Mouse (Mus musculus) G1E (cell line): ENCODE measurements around the gene Abhd2. TPM values are rescaled to one million over a fixed set of nuclear protein-coding genes. Genes with fewer than 3 reads are reported as not detected.

Experiments
- ATAC-seq: 2 replicates; pipeline ENCODE4 v1.8.0; 2016; ENCODE audit warnings: mild to moderate bottlenecking; ENCODE audit not compliant: insufficient number of reproducible peaks, poor library complexity, low FRiP score, severe bottlenecking; ENCODE audit errors: extremely low read depth
- DNase-seq: peaks from one replicate; pipeline ENCODE4 v3.0.0; 2012; ENCODE audit warnings: low spot score
- H3K27me3 ChIP-seq: 2 replicates; pipeline ENCODE4 v1.6.1; 2012; ENCODE audit warnings: mild to moderate bottlenecking, low read length, inconsistent platforms; ENCODE audit not compliant: insufficient read depth
- H3K36me3 ChIP-seq: replicated peaks from 2 replicates; pipeline ENCODE3; 2012; ENCODE audit warnings: mild to moderate bottlenecking, inconsistent platforms
- H3K4me1 ChIP-seq: 2 replicates; pipeline ENCODE4 v1.6.1; 2012; ENCODE audit warnings: low read depth, low read length, inconsistent platforms, mixed read lengths; ENCODE audit not compliant: insufficient read depth
- H3K4me3 ChIP-seq: 2 replicates; pipeline ENCODE4 v1.5.1; 2012; ENCODE audit warnings: low read depth, mild to moderate bottlenecking, inconsistent platforms, low read length, moderate library complexity, mixed read lengths
- H3K9me3 ChIP-seq: replicated peaks from 2 replicates; pipeline ENCODE4 v1.6.1; 2012; ENCODE audit warnings: inconsistent platforms
- CTCF ChIP-seq: IDR thresholded peaks from 2 replicates; pipeline ENCODE4 v1.5.1; 2012; ENCODE audit warnings: low read depth, low read length, inconsistent platforms, mixed read lengths
- GATA1 ChIP-seq: IDR thresholded peaks from 2 replicates; pipeline ENCODE4 v1.6.1; 2012; ENCODE audit warnings: borderline replicate concordance, low read length, inconsistent platforms, mixed read lengths
- GATA2 ChIP-seq: IDR thresholded peaks from 2 replicates; pipeline ENCODE4 v1.6.1; 2012; ENCODE audit warnings: low read depth, low read length, inconsistent platforms, borderline replicate concordance
- POLR2AphosphoS5 ChIP-seq: IDR thresholded peaks from 2 replicates; pipeline ENCODE4 v1.6.1; 2012; ENCODE audit warnings: low read depth, low read length, inconsistent platforms; ENCODE audit not compliant: insufficient replicate concordance
- TAL1 ChIP-seq: conservative IDR thresholded peaks from 2 replicates; pipeline ENCODE4 v1.6.1; 2012; ENCODE audit warnings: low read depth, low read length, inconsistent platforms, mixed read lengths
- polyA plus RNA-seq: library from polyadenylated mRNA; stranded (reverse); fragments of >175 nt; gene quantifications from 2 replicates; pipeline ENCODE4 v1.2.3, GENCODE M21; 2012
- total RNA-seq, 2 experiments: library from RNA; stranded (forward) in 1 of 2; stranded (reverse) in 1 of 2; fragments of 200-1000 nt in 1 of 2; fragments of >200 nt in 1 of 2; fragmentation: Nextera tagmentation in 1 of 2; gene quantifications; 2 replicates each; pipeline ENCODE4 v1.2.3; 2014 to 2017

Gene Abhd2
- total and polyA plus RNA-seq, 3 experiments = 9.1 to 68.8 (median 33.8) TPM

GRCm38 (mm10) chr7:79394666-79395065 lies 121.7 kb downstream of the Abhd2 start:
- H3K4me3 ChIP-seq = no peak overlapping the region
- H3K4me1 ChIP-seq = peaks cover 31% of the 10 kb centered on the region
- no peaks in the 10 kb centered on the region for H3K27me3 ChIP-seq
- peaks cover 48% of the 10 kb centered on the region for H3K36me3 ChIP-seq
- TF ChIP-seq GATA2 (no peak), CTCF (no peak), POLR2AphosphoS5 (no peak), GATA1 (no peak), TAL1 (no peak)
- no peak for ATAC-seq
- no peaks in the 10 kb centered on the region for H3K9me3 ChIP-seq
- no peak for DNase-seq

GRCm38 (mm10) chr7:79395186-79395585 lies 122.2 kb downstream of the Abhd2 start:
- Histone ChIP-seq H3K4me1 (peaks cover 31% of the 10 kb centered on the region), H3K36me3 (peaks cover 53% of the 10 kb centered on the region), H3K4me3 (no peak overlapping the region), H3K9me3 (no peaks in the 10 kb centered on the region), H3K27me3 (no peaks in the 10 kb centered on the region)
- TF ChIP-seq TAL1 (no peak), POLR2AphosphoS5 (no peak), GATA2 (no peak), GATA1 (no peak), CTCF (no peak)
- ATAC-seq (no peak), DNase-seq (no peak)

- H3K4me1 ChIP-seq = peaks cover 22% of the 10 kb centered on the region
- TF ChIP-seq GATA2 (no peak), GATA1 (no peak), CTCF (no peak), POLR2AphosphoS5 (no peak), TAL1 (no peak)
- no peak for ATAC-seq
- H3K36me3 ChIP-seq = peaks cover 74% of the 10 kb centered on the region
- no peaks in the 10 kb centered on the region for H3K9me3 ChIP-seq
- no peak overlapping the region for H3K4me3 ChIP-seq
- DNase-seq = no peak
- H3K27me3 ChIP-seq = no peaks in the 10 kb centered on the region
These were observed 124.5 kb downstream of the Abhd2 start for GRCm38 (mm10) chr7:79397446-79397963.

GRCm38 (mm10) chr7:79398426-79398825 lies 125.4 kb downstream of the Abhd2 start:
- Histone ChIP-seq H3K27me3 (no peaks in the 10 kb centered on the region), H3K9me3 (no peaks in the 10 kb centered on the region), H3K4me1 (peaks cover 13% of the 10 kb centered on the region), H3K36me3 (peaks cover 82% of the 10 kb centered on the region), H3K4me3 (no peak overlapping the region)
- DNase-seq (no peak), ATAC-seq (no peak)
- TF ChIP-seq GATA1 = no peak
- TF ChIP-seq TAL1 = no peak
- no peak for TF ChIP-seq GATA2
- TF ChIP-seq CTCF = no peak
- TF ChIP-seq POLR2AphosphoS5 = no peak

- Histone ChIP-seq H3K4me3 (no peak overlapping the region), H3K9me3 (no peaks in the 10 kb centered on the region), H3K27me3 (no peaks in the 10 kb centered on the region), H3K4me1 (peaks cover 8% of the 10 kb centered on the region), H3K36me3 (peaks cover 84% of the 10 kb centered on the region)
- ATAC-seq = no peak
- no peak for TF ChIP-seq TAL1
- no peak for TF ChIP-seq GATA2
- TF ChIP-seq CTCF = no peak
- no peak for TF ChIP-seq GATA1
- no peak for TF ChIP-seq POLR2AphosphoS5
- no peak for DNase-seq
These were observed 126.0 kb downstream of the Abhd2 start for GRCm38 (mm10) chr7:79398971-79399370.

GRCm38 (mm10) chr7:79400296-79400695 lies 127.3 kb downstream of the Abhd2 start:
- DNase-seq = no peak
- no peaks in the 10 kb centered on the region for H3K9me3 ChIP-seq
- peaks cover 82% of the 10 kb centered on the region for H3K36me3 ChIP-seq
- peaks cover 2% of the 10 kb centered on the region; the same call in 1 of the 2 replicates for H3K4me1 ChIP-seq
- no peak overlapping the region for H3K4me3 ChIP-seq
- no peaks in the 10 kb centered on the region for H3K27me3 ChIP-seq
- ATAC-seq = no peak
- TF ChIP-seq POLR2AphosphoS5 = no peak
- TF ChIP-seq TAL1 = no peak
- no peak for TF ChIP-seq CTCF
- no peak for TF ChIP-seq GATA2
- no peak for TF ChIP-seq GATA1
